Mouse (Mus musculus): ENCODE data around the gene Gpr141. TPM values are rescaled to one million over a fixed set of nuclear protein-coding genes. Genes with fewer than 3 reads are reported as not detected.

Gene Gpr141
- total and polyA plus RNA-seq, 3 experiments, result not detected

- H3K4me3 ChIP-seq (ENCODE audit: control insufficient read depth in 1 of 2, insufficient read depth in 1 of 2, low read depth in 2 of 2, low read length in 2 of 2), result no peak overlapping the region
- no peak overlapping the region for H3K9ac ChIP-seq (ENCODE audit: control insufficient read depth, low read depth, low read length, poor library complexity, severe bottlenecking)
- no peaks in the 10 kb centered on the region for H3K36me3 ChIP-seq (ENCODE audit: control insufficient read depth in 1 of 2, insufficient read depth in 2 of 2, low read length in 2 of 2)
- no peak for TF ChIP-seq MYB (IDR thresholded peaks at IDR 0.05; ENCODE audit: low read depth, low read length)
- no peak for TF ChIP-seq RCOR1 (IDR thresholded peaks at IDR 0.05; ENCODE audit: low read depth, low read length)
- no peak for TF ChIP-seq POLR2A (IDR thresholded peaks at IDR 0.05; ENCODE audit: control insufficient read depth in 1 of 2, insufficient read depth in 1 of 2, low read depth in 1 of 2, low read length in 2 of 2, poor library complexity in 1 of 2)
- TF ChIP-seq TBP (IDR thresholded peaks at IDR 0.05; ENCODE audit: low read depth, low read length), result no peak
- TF ChIP-seq GABPA (IDR thresholded peaks at IDR 0.05; ENCODE audit: low read depth, low read length), result no peak
- TF ChIP-seq BHLHE40 (IDR thresholded peaks at IDR 0.05; ENCODE audit: borderline replicate concordance, low read depth, low read length), result no peak
- no peak for TF ChIP-seq JUND (IDR thresholded peaks at IDR 0.05; ENCODE audit: low read depth, low read length)
- no peak for TF ChIP-seq MAZ (IDR thresholded peaks at IDR 0.05; ENCODE audit: low read depth, low read length)
- TF ChIP-seq USF2 (IDR thresholded peaks at IDR 0.05; ENCODE audit: borderline replicate concordance in 1 of 2, insufficient read depth in 1 of 2, low read depth in 1 of 2, low read length in 2 of 2), result no peak
- no peak for TF ChIP-seq MAX (IDR thresholded peaks at IDR 0.05; ENCODE audit: low read length)
- TF ChIP-seq KAT2A (conservative IDR thresholded peaks at IDR 0.05; ENCODE audit: low read depth, low read length), result no peak
- no peak for TF ChIP-seq CTCF (IDR thresholded peaks at IDR 0.05 in 2 of 3, conservative IDR thresholded peaks at IDR 0.05 in 1 of 3; ENCODE audit: control insufficient read depth in 1 of 3, insufficient read depth in 1 of 3, low read depth in 2 of 3, low read length in 3 of 3, poor library complexity in 1 of 3, severe bottlenecking in 1 of 3)
- no peak for TF ChIP-seq CHD1 (IDR thresholded peaks at IDR 0.05; ENCODE audit: low read depth, low read length)
- no peak for TF ChIP-seq ELF1 (IDR thresholded peaks at IDR 0.05; ENCODE audit: low read depth, low read length)
- H3K4me1 ChIP-seq (ENCODE audit: control insufficient read depth in 1 of 2, insufficient read depth in 2 of 2, low read length in 2 of 2), result no peaks in the 10 kb centered on the region
- no peaks in the 10 kb centered on the region for H3K79me2 ChIP-seq (ENCODE audit: control insufficient read depth, insufficient read depth, low read length, poor library complexity)
- peaks cover 3 to 4% of the 10 kb centered on the region in 2 experiments for H3K27me3 ChIP-seq (ENCODE audit: control insufficient read depth in 1 of 2, insufficient read depth in 2 of 2, low read length in 2 of 2)
- H3K27ac ChIP-seq (ENCODE audit: control insufficient read depth, low read depth, low read length), result no peak overlapping the region
- H3K9me3 ChIP-seq (replicated peaks; ENCODE audit: insufficient read depth, low read length), result no peaks in the 10 kb centered on the region
- DNase-seq (ENCODE audit: low read depth, low spot score), result no peak
These were observed 120.3 kb downstream of the Gpr141 start for GRCm38 (mm10) chr13:19703806-19704205.

GRCm38 (mm10) chr13:19701443-19702078 lies 122.5 kb downstream of the Gpr141 start:
- no peaks in the 10 kb centered on the region for H3K79me2 ChIP-seq (ENCODE audit: control insufficient read depth, insufficient read depth, low read length, poor library complexity)
- H3K9ac ChIP-seq (ENCODE audit: control insufficient read depth, low read depth, low read length, poor library complexity, severe bottlenecking), result no peak overlapping the region
- peaks cover 3 to 4% of the 10 kb centered on the region in 2 experiments for H3K27me3 ChIP-seq (ENCODE audit: control insufficient read depth in 1 of 2, insufficient read depth in 2 of 2, low read length in 2 of 2)
- no peak overlapping the region for H3K27ac ChIP-seq (ENCODE audit: control insufficient read depth, low read depth, low read length)
- no peaks in the 10 kb centered on the region for H3K9me3 ChIP-seq (replicated peaks; ENCODE audit: insufficient read depth, low read length)
- no peak overlapping the region for H3K4me3 ChIP-seq (ENCODE audit: control insufficient read depth in 1 of 2, insufficient read depth in 1 of 2, low read depth in 2 of 2, low read length in 2 of 2)
- no peaks in the 10 kb centered on the region for H3K4me1 ChIP-seq (ENCODE audit: control insufficient read depth in 1 of 2, insufficient read depth in 2 of 2, low read length in 2 of 2)
- TF ChIP-seq TBP (IDR thresholded peaks at IDR 0.05; ENCODE audit: low read depth, low read length), result no peak
- TF ChIP-seq CHD1 (IDR thresholded peaks at IDR 0.05; ENCODE audit: low read depth, low read length), result no peak
- TF ChIP-seq RAD21 (IDR thresholded peaks at IDR 0.05; ENCODE audit: low read depth, low read length), result no peak
- TF ChIP-seq EP300 (IDR thresholded peaks at IDR 0.05; ENCODE audit: low read depth in 1 of 2, low read length in 2 of 2), result no peak
- TF ChIP-seq ZKSCAN1 (IDR thresholded peaks at IDR 0.05; ENCODE audit: low read depth, low read length), result no peak
- no peak for TF ChIP-seq TCF12 (IDR thresholded peaks at IDR 0.05; ENCODE audit: low read depth, low read length)
- no peak for TF ChIP-seq MXI1 (IDR thresholded peaks at IDR 0.05; ENCODE audit: low read depth, low read length)
- no peak for TF ChIP-seq JUND (IDR thresholded peaks at IDR 0.05; ENCODE audit: low read depth, low read length)
- no peak for DNase-seq (ENCODE audit: low read depth, low spot score)
- H3K36me3 ChIP-seq (ENCODE audit: control insufficient read depth in 1 of 2, insufficient read depth in 2 of 2, low read length in 2 of 2), result no peaks in the 10 kb centered on the region

Data from MEL (cell line).